ENCODE assay signal across 13 mouse cellular contexts in the genomic region with DNA sequence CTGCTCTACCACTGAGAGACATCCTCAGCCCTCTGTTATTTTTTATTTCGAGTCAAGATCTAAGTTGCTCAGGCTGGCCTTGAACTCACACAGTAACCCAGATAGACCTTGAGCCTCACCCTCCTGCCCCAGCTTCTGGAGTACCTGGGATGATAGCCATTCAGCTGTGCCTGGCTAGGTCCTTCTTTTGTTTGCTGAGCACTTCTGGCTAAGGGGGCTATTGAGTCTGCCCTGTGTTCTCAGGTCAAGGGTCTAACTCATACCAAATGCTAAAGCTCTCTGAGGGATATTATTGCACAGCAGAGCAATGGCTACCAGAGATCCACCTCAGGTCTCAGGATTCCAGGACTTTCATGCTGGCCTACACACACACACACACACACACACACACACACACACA. TPM values are rescaled to one million over a fixed set of nuclear protein-coding genes. Genes with fewer than 3 reads are reported as not detected.
"Had no signal": no experiment of that assay in that cellular context is flagged by ENCODE, and none has a peak within 500 bp of the region (broad histone marks: within the 10 kb centered on the region; RNA-seq: fewer than 3 reads in every experiment).

No protein-coding gene starts in this region.

- DNase-seq: kidney, adult 2 months; kidney, postnatal 14 days; lung, embryonic 14.5 days; retina, postnatal 1 day; thymus, postnatal 36 days had no signal

- H3K4me3 ChIP-seq: kidney, embryonic 15.5 days; limb, embryonic 13.5 days had no signal

- H3K27me3 ChIP-seq: kidney, embryonic 15.5 days had no signal

- H3K36me3 ChIP-seq: kidney, embryonic 15.5 days; limb, embryonic 13.5 days had no signal

- H3K9ac ChIP-seq: kidney, embryonic 15.5 days; limb, embryonic 13.5 days; liver, embryonic 14.5 days; lung, embryonic 14.5 days had no signal

- H3K9me3 ChIP-seq: kidney, embryonic 15.5 days; limb, embryonic 13.5 days had no signal

- H3K27ac ChIP-seq: kidney, embryonic 15.5 days; limb, embryonic 13.5 days; liver, embryonic 14.5 days had no signal

- H3K4me2 ChIP-seq: kidney, embryonic 15.5 days; limb, embryonic 13.5 days; lung, embryonic 14.5 days had no signal

- H3K4me1 ChIP-seq: limb, embryonic 13.5 days had no signal

RNA-seq across cellular contexts. Expression of a gene that starts 2.5 kb away (rescaled TPM):
- polyA plus RNA-seq: kidney, adult 2 months; liver, adult 2 months; liver, embryonic 14.5 days; lung, embryonic 14.5 days; midbrain, embryonic 14.5 days; small intestine, adult 2 months had no signal

RNA-seq across cellular contexts. Expression of a gene that starts 21.6 kb away (rescaled TPM):
- polyA plus RNA-seq: liver, adult 2 months had no signal

RNA-seq across cellular contexts. Expression of a gene that starts 38.4 kb away (rescaled TPM):
- polyA plus RNA-seq: limb, embryonic 13.5 days; liver, adult 2 months; midbrain, embryonic 14.5 days had no signal

RNA-seq across cellular contexts. Expression of a gene that starts 41.7 kb away (rescaled TPM):
- polyA plus RNA-seq: intestine, embryonic 14.5 days; large intestine, adult 2 months; liver, embryonic 14.5 days; small intestine, adult 2 months had no signal
